Mouse (Mus musculus): ENCODE results near the gene Arfip1. TPM values are rescaled to one million over a fixed set of nuclear protein-coding genes. Genes with fewer than 3 reads are reported as not detected.

The Arfip1 gene
- total RNA-seq, 2 experiments from 2014 or later: 36.0 to 41.6 TPM

DNA sequence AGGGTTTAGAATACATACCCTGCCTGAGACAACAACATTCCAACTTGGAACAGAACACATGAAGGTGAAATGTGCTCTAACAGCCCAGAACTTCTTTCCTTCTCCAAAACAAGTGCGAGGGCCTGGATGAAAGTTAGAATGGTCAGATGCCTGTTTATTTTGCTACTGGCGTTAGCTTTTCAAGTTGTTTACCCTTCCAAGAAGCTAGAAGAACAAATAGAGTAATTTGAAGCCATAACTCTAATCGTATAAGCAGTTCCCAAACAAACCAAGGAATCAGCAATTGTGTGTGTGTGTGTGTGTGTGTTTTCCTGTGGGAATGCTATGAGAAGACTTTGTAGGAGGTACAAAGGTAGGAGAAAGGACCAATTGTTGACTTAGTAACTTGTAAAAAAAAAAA is 97.5 kb downstream of the Arfip1 start:
- no peak for DNase-seq

GRCm38 (mm10) chr3:84484333-84484732 is 98.1 kb downstream of the Arfip1 start:
- no peak for DNase-seq

DNA sequence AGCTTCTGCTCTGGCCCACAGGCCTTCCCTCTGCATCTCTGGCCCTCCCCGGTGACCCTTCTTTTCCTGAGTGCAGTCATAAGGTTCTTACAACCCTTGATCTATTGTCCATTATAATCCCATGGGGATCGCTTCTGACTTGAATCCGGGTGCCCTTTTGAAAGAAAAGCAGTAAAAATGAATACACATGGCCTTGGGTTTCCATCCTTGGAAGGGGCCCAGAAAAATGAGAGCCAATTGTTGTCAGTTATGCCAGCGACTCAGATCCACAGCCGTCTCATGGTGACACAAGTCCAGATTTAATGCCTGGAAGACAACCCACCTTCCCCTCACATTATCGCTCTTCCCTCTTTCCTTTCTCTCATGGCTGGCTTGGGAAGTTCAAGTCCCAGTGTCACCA is 100.3 kb downstream of the Arfip1 start:
- DNase-seq: no peak

DNA sequence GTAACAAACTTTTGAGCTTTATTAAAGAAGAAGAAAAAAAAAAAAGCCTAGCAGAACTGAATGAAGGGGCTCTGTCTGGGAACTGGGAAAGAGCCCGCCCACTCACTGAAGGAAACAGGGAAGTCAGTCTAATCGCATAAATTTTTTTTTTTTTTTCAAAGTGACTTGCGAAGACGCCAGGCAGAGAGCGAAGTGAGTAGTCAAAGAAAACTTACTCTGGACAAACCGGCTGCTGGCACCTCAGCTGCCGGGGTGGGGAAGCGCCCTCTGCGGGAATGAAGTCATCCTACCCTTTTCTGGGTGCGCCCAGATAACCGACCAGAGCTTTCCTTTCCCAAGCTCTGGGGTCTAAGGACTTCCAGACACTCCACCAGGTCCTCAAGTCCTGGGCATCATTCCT is 101.3 kb downstream of the Arfip1 start:
- DNase-seq: peak; percentile 61

DNA sequence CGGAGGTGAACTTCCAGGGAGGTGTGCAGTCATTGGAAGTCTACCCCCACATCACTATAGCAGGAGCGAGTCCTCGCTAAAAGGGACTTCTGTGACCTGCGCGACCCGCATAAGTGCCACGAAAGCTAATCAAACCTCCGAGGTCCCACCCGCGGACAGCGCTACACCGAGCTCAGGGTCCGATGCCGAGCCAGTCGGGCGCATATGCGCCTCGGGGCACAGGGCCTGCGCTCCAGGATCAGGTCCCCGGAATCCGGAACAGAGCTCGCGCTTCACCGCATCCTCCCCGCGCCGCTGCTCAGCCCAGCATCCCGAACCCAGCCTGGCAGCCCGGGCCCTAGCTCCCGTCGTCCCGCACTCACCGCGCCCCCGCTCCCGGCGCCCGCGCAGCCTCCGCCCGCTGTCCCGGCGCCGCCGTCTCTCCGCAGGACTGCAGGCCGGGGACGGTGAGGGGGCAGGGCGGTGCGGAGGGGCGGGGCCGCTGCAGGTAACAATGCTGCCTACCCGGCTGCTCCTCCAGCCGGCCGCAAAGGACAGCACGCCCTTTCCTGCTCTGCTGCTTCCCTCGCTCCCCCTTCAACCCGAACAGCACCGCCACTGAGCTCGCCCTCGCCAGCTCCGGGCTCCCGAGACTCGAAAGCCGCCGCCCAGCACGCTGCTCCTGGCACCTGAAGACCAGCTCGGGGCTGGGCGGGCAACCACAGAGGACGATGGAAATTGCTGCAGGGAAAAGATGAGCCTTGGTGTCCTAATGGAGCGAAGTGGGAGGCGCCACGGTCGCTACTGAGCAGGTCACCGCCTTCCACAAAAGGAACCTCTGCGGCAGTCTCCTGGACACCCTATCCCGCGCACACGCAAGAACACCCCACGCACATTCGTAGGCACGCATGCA is 102.2 kb downstream of the Arfip1 start, which contains the start of gene Fhdc1:
Gene Fhdc1, minus strand, starts transcription at position 424 of the 892 bp plus-strand sequence.
- peak; percentile 52 for DNase-seq

- DNase-seq: peak; percentile 52
Observed at GRCm38 (mm10) chr3:84479293-84480005, 103.0 kb downstream of the Arfip1 start.

GRCm38 (mm10) chr3:84478896-84479292 is 103.5 kb downstream of the Arfip1 start:
- DNase-seq: no peak

DNA sequence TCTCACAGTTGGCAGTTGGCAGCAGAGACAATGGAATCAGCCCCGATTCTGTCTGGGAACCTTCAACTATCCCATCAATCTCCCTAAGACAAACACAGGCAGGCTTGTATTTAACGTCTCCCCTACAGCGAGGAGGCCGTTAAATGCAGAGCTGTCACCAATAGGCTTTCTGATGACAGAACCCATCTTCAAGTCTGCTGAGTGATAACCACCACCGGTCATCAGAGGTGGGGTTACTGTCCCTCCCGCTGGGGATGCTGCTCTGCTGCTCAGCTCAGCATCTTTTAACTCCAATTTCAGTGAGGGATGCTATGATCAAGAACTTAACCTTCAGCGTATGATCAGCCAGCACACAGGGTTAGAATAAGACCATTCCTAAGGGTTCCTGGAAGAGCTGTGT is 104.2 kb downstream of the Arfip1 start:
- DNase-seq: no peak

DNA sequence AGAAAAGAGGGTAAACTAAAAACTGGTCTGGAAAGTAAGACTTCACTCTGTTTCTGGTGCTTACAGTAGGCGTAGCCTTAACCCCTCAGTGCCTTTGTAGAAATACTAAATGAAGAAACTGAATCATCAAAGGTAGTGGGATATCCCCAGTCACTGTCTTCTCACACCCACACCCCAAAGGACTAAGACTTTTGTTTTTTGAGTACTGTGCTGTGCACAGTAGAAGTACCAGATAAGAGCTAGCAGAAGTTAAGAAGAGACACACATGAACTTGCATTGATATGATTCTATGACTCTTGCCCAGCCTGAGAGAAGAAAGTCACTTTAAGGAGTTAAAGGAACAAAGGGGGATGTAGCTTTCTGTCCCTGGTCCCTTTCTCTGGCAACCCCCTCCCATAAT is 104.9 kb downstream of the Arfip1 start:
- DNase-seq: no peak

GRCm38 (mm10) chr3:84474981-84475775 is 107.2 kb downstream of the Arfip1 start:
- no peak for DNase-seq

DNA sequence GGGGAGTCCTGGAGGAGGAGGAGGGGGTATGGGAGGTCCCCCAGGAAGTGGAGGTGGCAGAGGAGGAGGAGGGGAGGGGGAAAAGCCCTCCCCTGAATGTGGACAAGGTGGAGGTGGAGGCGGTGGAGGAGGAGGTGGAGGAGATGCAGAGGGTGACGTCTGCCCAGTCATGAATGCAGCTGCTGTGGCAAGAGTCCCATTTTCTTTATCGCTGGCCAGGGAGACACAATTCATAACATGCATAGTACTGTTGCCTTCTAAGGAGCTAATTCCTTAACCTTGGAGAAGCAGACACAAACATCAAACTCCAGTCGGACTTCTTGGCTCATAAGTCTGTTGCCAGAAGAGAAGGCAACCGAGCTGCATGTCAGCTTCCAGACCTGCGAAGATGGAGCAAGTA is 108.0 kb downstream of the Arfip1 start:
- DNase-seq: no peak

DNA sequence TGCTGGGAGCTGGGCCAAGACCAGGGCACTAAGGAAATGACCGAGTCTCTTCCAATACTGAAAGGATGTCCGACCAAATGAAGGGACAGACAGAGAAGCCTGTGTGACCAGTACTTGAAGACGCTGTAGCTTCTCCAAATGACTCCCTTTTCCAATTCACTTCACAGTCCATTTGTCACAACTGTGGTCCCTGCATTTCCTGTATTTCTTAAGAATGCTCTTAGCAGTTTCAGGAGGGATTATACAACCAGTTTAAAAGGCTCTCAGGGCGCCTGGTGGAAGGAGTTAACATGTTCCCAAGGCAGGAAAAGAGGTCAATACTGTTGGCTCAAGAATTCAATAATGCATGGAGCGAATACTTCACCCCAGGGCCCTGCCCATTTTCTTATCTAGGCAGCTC is 109.5 kb downstream of the Arfip1 start:
- DNase-seq: no peak

- DNase-seq: no peak
Observed at GRCm38 (mm10) chr3:84472527-84472926, 109.9 kb downstream of the Arfip1 start.

- DNase-seq: no peak
Observed at GRCm38 (mm10) chr3:84471146-84471545, 111.3 kb downstream of the Arfip1 start.

DNA sequence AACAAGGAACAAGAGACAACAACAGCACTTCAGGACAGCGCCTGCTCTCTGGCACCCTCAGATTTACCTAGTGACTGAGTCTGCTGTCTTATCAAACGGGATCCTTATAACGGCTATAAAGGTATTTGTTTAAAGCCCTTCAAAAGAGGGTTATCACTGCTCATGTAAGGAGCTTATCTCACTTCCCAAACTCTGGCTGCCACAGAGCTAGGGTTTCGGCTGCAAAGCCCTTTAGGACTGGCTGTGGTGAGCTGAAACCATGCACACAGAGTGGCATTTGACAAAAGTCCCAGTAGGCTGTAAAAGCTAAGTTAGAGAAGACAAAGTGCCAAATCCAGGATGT is 114.3 kb downstream of the Arfip1 start:
- DNase-seq: no peak

DNA sequence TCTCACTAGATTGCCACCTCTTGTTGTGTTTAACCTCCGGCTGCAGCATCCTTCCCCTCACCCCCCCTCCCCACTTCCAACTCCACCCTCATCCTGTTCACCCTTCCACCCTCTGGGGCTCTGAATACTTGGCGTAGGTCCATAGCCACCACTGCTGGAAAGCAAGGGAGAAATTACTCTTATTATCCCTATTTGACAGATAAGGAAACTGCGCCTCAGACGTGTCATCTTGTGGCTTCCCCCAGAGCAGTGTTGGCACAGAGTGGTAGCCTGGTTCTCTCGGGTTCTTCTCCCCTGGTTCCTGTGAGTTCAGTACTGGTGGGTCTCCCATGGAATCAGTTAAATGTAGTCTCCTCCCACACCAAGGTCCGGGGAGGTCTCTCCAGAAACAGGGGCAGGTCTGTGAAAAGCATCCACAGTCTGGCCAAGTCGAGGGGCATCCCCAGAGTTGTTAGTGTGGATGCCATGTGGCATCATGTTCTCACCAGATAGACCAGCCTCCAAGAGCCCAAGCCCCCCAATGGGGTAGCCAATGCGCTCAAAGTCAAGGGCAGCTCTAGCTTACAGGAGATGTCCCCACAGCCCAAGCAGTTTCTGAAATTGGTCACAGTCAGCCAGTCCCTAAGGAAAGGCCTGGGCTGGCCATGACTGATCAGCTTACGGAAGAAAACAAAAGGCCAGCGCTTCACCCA is 114.9 kb downstream of the Arfip1 start:
- no peak for DNase-seq

DNA sequence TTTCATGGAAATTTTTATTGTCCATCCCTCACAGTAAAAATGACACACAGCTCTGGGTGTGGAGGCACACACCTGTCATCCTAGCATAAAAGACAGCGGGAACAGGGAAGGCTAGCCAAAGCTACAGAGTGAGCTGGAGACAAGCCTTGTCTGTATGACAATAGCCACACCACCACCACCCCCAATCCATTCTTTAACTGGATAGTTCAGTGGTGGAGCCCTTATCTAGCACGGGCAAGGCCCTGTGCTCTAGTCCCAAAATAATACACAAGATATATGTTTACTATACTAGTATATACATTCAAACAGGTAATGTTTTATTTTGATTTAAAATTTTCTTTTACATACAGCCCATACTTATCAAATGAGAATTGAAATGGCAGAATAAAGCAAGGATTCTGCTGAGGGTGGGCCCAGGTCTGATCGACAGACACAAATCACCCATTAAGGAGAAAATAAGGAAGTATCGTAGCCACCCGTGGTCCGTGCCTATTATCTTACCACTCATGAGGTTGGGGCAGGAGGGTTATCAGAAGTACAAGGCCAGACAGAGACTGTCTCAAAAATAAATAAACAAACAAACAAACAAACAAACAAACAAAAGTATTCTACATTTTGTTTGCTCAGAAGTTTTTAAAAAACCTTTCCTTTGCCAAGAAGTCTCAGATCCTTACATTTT is 116.5 kb downstream of the Arfip1 start:
- DNase-seq: no peak

GRCm38 (mm10) chr3:84461687-84462086 is 120.7 kb downstream of the Arfip1 start:
- peak; percentile 3 for DNase-seq

GRCm38 (mm10) chr3:84460952-84461351 is 121.5 kb downstream of the Arfip1 start:
- DNase-seq: peak; percentile 44

DNA sequence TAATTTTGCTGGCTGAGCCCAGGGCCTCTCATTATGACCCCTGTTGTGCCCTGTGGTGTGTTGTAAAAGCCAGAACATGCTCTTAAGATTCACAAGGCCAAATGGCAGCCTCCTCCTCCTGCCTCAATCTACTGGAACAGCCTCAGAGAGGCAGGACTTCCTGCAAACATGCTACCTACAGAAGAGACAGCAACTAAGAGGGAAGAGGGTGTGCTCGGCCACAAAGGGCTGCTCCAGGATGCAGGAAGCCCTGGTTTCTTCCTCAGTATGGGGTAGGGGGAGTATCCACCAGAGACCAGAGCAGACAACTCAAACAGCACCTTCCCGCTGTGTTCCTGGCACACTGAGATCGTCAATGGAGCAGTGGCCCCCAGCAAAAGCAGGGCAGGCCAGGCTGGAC is 121.9 kb downstream of the Arfip1 start:
- no peak for DNase-seq

DNA sequence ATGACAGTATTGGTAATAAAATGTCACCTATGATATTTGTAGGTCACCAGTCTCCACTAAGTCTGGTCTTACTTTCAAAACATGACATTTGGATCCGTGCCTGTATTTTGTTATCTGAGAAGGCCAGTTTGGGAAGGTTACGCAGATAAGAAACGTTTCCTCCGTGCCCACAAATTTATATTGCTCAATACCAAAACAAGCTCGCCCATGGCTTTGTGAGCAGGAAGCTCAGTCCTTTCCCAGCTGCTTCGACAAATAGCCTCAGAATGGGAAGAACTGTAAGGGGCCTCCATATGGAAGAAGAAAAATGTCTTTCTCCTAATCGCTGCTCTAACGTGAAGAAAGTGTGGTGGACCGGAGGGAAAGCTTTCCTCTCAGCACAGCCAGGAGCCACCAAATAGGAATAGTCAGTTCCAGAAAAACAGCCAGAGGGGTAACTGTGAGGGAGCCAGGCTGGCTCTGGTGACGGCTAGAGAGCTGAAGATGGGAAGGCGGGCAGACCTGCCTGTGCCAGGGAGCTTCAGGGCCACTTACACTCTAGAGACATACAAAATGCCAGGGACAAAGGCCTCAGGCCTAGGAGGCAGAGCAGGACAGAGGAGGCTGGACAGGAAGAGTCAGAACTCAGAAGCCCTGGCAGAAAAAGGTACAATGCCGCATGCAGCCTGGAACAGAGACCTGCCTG is 126.5 kb downstream of the Arfip1 start:
- peak; percentile 3 for DNase-seq
